Mouse (Mus musculus) kidney, embryonic 15.5 days (tissue): ENCODE results near the gene Unc93a. TPM values are rescaled to one million over a fixed set of nuclear protein-coding genes. Genes with fewer than 3 reads are reported as not detected.
"Not testable (repeated sequence)": the region's sequence is repeated elsewhere in the genome, so short reads cannot be mapped to it uniquely, and the experiment has no call there.

Experiments
- ATAC-seq: fragments of 200-750 bp; cut with Nextera tagmentation; replicated peaks from 2 replicates; pipeline ENCODE4 v1.8.0; 2017; ENCODE audit warnings: moderate TSS enrichment; ENCODE audit not compliant: low FRiP score
- H3K27ac ChIP-seq: fragments of 300-500 bp; sonication (generic); 2 replicates; pipeline ENCODE4 v1.5.1; 2015; ENCODE audit warnings: mild to moderate bottlenecking, inconsistent platforms
- H3K27me3 ChIP-seq: fragments of 300-500 bp; sonication (generic); 2 replicates; pipeline ENCODE4 v1.6.1; 2015; ENCODE audit warnings: inconsistent platforms
- H3K36me3 ChIP-seq: fragments of 300-500 bp; sonication (generic); 2 replicates; pipeline ENCODE4 v1.6.1; 2015; ENCODE audit warnings: inconsistent platforms
- H3K4me1 ChIP-seq: fragments of 300-500 bp; sonication (generic); 2 replicates; pipeline ENCODE4 v1.6.1; 2015; ENCODE audit warnings: inconsistent platforms
- H3K4me2 ChIP-seq: fragments of 300-500 bp; sonication (generic); 2 replicates; pipeline ENCODE4 v1.6.1; 2015; ENCODE audit warnings: moderate library complexity, mild to moderate bottlenecking, inconsistent platforms
- H3K4me3 ChIP-seq: fragments of 300-500 bp; sonication (generic); replicated peaks from 2 replicates; pipeline ENCODE4 v1.5.1; 2015; ENCODE audit warnings: mild to moderate bottlenecking, inconsistent platforms
- H3K9ac ChIP-seq: fragments of 300-500 bp; sonication (generic); 2 replicates; pipeline ENCODE4 v1.6.1; 2015; ENCODE audit warnings: mild to moderate bottlenecking, inconsistent platforms
- H3K9me3 ChIP-seq: fragments of 300-500 bp; sonication (generic); replicated peaks from 2 replicates; pipeline ENCODE4 v1.6.1; 2016; ENCODE audit warnings: inconsistent platforms
- WGBS: fragments of 180-500 bp; shearing (Covaris S2); methylation state at CpG from one replicate; pipeline ENCODE4 v1.1.7; 2015; ENCODE audit warnings: mixed read lengths; 5-methylcytosine and 5-hydroxymethylcytosine counted together
- polyA plus RNA-seq: library from polyadenylated mRNA; unstranded; fragments of >200 nt; fragmentation: Nextera tagmentation; extraction: Ambion mirVana; gene quantifications from 2 replicates; pipeline ENCODE4 v1.2.1, GENCODE M21; 2015

The Unc93a gene
- polyA plus RNA-seq, 1 experiment from 2014 or later = not detected

DNA sequence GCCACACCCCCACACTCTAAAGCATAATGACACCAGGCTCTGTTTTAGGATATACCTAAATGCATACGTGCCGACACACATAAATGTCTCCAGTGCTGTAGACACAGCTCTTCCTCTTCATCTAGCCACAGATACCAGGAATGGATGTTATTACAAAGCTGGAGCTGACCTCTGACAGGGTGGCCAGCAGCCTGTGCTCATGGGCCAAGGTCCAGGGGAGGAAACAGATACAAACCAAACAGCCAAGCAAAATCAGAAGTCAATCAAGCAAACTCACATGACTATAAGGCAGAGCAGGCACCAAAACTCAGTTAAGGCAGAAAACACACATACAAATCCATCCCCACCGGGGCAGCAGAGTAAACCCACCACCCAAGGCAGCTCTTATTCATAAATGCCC is 2.3 kb downstream of the Unc93a start:
- H3K36me3 ChIP-seq, H3K27ac ChIP-seq, H3K4me1 ChIP-seq, H3K27me3 ChIP-seq, H3K9me3 ChIP-seq, H3K4me3 ChIP-seq, H3K4me2 ChIP-seq, H3K9ac ChIP-seq: not testable (repeated sequence)
- 0 out of 2 replicates have a peak, but pooled peaks have one; percentile 20 for ATAC-seq
- no CpG with 5 or more reads among the region's 3 CpGs for WGBS

DNA sequence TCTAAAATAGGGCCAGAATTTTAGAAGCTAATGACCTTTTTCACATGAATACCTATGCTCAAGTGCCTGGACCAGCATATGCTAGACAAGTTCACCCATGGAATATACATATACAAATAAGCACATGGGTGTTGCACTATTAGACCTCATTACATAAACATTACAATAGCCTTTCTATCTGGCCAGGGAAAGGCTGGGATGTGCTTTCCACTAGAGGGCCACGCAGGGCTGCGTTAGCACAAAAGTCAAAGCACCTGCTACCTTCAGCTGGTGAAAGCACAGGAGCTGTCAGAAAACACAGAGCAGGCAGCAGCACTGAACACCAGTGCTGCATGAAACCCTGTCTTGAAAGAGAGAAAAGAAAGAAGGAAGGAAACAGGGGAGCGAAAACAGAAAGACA is 7.4 kb downstream of the Unc93a start:
- H3K4me3 ChIP-seq, H3K4me1 ChIP-seq, H3K9me3 ChIP-seq, H3K4me2 ChIP-seq, H3K36me3 ChIP-seq, H3K27me3 ChIP-seq, H3K27ac ChIP-seq, H3K9ac ChIP-seq, ATAC-seq: not testable (repeated sequence)
- WGBS = 42% methylated on average over 2 of the region's 3 CpGs

DNA sequence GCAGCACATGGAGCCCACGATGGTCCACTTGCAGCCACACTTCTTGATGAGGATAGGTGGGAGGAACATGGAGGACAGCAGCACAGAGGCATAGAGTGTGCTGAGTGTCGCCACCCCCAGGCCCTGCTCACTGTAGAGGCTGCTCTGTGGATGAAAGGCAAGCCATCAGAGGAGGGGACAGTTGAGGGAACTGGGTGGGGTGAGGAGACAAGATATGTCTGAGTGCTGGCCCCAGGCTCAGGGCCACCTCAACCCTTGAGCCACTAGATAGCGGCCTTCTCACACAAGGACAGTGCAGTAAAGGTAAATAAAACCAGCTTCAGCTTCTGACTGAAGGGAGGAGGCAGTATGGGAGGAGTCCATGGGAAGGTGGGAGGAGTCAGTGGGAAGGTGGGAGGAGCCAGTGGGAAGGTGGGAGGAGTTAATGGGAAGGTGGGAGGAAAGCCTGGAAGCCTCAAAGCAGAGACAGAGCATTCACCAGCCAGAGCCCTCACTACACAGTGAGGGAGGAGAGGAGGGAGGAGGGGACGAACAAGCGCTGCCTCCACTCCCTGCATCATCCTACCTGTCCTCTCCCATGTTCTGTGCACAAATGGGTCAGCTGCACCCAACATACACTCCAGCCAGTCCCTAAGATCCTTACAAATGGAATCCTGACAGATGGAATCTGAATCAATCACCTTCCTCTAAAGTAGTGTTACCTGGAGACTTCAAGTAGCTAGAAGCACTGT is 8.1 kb downstream of the Unc93a start:
- H3K27me3 ChIP-seq, H3K9me3 ChIP-seq, H3K4me1 ChIP-seq, H3K27ac ChIP-seq, H3K4me3 ChIP-seq, H3K4me2 ChIP-seq, H3K9ac ChIP-seq, H3K36me3 ChIP-seq: not testable (repeated sequence)
- whole genome bisulfite sequencing = 94% methylated on average over 2 of the region's 5 CpGs
- peak; percentile 13; the same call in 1 of the 2 replicates for ATAC-seq

DNA sequence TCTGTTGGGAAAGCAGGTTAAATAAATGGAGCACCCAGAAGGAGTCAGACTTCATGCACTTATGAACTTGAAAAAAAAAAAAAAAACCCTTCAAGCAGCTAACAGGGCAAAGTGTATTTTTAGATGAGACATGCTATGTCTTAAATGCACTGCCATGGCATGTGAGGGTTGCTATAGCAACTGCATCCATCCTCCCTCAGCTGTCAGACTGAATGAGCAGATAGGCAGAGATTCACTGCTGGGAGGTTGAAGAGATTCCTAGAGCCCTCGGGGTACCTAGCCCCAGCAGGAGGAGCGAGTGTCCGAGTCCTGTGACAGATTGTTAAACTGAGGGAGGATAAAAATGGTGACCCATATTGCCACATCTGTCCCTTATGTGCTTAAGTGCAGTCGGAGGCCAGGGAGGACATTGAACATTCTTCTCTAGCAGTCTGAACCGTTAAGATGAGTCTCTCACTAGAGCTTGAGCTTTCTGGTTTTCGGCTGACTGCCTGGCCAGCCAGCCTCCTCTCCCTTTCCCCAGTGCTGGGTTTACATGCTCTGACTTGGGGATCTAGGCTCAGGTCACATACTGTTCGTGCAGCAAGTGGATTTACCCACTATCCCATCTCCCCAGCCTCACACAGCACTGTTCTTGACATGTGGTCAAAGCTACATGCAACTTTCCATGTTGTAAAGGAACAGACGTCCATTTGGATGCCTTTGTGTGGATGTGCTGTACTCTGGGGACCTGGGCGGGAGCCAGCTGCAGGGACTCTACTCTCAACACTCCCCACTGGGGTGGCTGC is 18.9 kb downstream of the Unc93a start:
- H3K27ac ChIP-seq, H3K9ac ChIP-seq, H3K4me1 ChIP-seq, H3K36me3 ChIP-seq, H3K4me2 ChIP-seq, H3K4me3 ChIP-seq, H3K9me3 ChIP-seq, ATAC-seq, H3K27me3 ChIP-seq: not testable (repeated sequence)
- WGBS = 70% methylated on average over 3 of the region's 9 CpGs

DNA sequence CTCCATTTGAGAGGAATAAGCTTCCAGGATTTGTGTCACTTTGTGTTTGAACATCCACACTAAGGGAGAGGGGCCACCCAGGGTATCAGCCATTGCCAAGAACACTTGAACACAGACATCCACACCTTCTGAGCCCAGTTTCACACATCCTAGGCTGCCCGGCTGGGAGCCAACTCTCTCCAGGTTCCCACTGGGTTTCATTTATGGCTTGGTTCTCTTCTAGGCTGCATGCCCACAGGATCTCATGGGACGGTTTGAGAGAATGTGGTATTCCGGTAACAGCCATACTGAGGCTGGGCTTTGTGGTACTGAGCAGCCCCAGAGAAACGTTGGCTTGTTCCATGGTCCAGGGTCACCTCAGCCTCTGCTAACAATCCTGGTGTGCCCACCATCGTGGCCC is 25.0 kb downstream of the Unc93a start:
- not testable (repeated sequence) for H3K27me3 ChIP-seq, H3K9ac ChIP-seq, H3K36me3 ChIP-seq, H3K27ac ChIP-seq, H3K4me2 ChIP-seq, H3K4me1 ChIP-seq, ATAC-seq, H3K4me3 ChIP-seq, H3K9me3 ChIP-seq
- WGBS = 83% methylated on average over 5 of the region's 5 CpGs

DNA sequence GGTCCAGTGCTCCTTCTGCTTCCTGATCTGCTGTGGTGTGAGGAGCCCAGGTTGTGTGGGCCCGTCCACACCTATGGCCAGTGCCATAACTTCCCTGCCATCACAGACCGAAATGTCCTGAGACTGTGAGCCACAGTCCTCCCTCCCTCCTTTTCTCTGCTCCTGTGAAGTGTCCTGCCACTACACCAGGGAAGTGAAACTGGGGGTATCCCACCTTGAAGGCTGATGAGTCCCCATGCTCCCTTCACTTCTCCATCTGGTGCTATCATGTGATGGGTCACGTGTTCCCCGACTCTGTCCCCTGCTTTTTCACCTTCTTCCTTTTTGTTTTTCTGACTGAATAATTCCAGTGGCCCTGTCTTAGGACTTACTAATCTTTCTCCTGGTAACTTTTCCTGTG is 38.6 kb downstream of the Unc93a start:
- not testable (repeated sequence) for H3K9me3 ChIP-seq, ATAC-seq, H3K27me3 ChIP-seq, H3K4me1 ChIP-seq, H3K4me2 ChIP-seq, H3K27ac ChIP-seq, H3K36me3 ChIP-seq, H3K9ac ChIP-seq, H3K4me3 ChIP-seq
- WGBS = 87% methylated on average over 3 of the region's 4 CpGs

DNA sequence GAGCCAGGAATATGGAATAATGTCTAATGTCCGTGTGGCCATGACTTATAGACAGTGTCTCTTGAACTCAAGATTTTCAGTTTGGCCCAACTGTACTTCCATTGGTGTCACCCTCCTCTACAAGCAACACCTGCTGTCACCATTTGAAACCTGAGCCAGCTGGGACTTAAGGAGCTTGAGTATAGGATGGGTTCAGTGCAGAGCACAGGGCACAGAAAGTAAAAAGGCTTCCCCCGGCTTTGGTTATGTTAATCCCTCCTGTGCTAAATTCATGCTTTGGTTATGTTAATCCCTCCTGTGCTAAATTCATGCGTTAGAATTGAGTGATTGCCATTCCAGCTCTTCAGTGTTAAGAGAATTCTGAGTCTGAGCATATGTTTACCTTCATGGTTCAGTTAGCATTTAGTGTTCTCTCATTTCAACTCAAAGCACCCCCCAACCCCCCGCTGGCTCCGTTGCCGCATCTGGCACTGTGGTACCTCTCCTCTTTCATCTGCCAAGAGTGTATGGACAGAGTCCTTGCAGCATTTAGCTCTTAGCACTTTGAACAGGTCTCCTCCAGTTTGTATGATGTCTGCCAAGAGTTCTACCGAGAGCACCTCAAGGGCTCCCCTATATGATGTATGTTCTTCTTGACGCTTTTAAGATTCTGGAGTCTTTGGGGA is 39.4 kb downstream of the Unc93a start:
- not testable (repeated sequence) for H3K4me2 ChIP-seq, H3K9me3 ChIP-seq, H3K27me3 ChIP-seq, H3K9ac ChIP-seq, H3K36me3 ChIP-seq, H3K27ac ChIP-seq, H3K4me3 ChIP-seq, H3K4me1 ChIP-seq
- WGBS = 54% methylated on average over 8 of the region's 8 CpGs
- 0 out of 2 replicates have a peak, but pooled peaks have one; percentile 58 for ATAC-seq

DNA sequence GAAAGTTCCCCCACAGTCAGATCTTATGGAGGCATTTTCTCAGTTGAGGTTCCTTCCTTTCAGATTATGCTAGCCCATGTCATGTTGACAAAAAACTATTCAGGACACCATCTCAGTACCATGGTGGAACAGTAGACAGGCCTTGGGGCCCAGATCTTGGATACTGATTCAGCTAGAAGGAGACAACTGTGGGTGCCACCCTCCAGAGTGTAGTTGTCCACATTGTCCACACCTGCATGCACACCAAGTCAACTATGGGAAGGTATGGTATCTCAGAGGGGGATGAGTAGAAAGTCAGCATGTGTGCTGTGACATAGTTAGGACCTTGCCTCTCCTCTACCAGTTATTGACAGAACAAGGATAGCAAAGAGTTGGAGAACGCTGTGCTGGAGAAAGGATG is 40.1 kb downstream of the Unc93a start:
- H3K36me3 ChIP-seq, ATAC-seq, H3K4me1 ChIP-seq, H3K9me3 ChIP-seq, H3K27me3 ChIP-seq, H3K4me3 ChIP-seq, H3K9ac ChIP-seq, H3K4me2 ChIP-seq, H3K27ac ChIP-seq: not testable (repeated sequence)
- 78% methylated on average over 1 of the region's 1 CpGs for WGBS

DNA sequence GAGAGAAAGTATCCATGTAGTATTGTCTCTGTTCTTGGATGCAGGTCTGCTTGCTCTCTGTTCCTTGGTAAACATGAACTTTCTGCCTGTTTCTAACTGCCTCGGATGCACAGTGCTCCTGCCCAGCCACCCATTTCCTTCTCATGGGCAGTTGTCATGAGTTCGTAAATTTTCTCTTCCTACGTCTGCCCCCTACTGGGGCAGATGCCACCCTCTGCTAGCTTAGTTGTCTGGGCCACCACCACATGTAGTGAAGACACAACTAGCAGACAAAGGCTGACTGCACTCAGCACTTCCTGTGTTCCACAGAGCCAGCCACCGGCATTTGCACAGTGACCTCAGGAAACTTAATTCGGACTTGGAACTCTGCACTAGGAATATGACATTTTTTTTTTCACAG is 62.4 kb downstream of the Unc93a start:
- not testable (repeated sequence) for H3K4me1 ChIP-seq, H3K36me3 ChIP-seq, ATAC-seq, H3K9ac ChIP-seq, H3K4me3 ChIP-seq, H3K4me2 ChIP-seq, H3K27ac ChIP-seq, H3K27me3 ChIP-seq, H3K9me3 ChIP-seq
- WGBS = 58% methylated on average over 4 of the region's 5 CpGs

DNA sequence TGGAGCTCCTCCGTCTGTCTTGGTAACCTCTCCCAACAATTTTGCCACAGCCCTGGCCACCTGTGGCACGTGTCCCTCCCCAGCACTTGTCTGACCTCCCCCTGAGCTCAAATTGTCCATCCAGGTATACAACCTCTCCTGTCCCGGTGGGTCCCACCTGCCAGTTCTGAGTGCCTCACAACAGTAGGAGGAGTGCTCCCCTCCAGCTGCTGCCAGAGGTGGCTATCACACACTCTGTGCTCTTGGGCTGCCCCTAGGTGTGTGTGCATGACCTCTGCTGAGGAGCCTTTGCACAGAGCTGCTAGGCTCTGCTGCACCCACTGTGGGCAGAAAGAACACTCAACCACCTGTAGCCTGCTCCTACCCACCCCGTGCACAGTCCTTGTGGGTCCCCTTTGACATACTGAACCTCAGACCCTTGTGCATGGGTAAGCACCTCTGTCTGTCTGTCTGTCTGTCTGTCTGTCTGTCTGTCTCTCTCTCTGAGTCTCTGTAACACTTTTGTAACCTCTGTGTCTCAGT is 63.7 kb downstream of the Unc93a start:
- not testable (repeated sequence) for H3K36me3 ChIP-seq, H3K9ac ChIP-seq, H3K4me2 ChIP-seq, ATAC-seq, H3K4me1 ChIP-seq, H3K27ac ChIP-seq, H3K9me3 ChIP-seq, H3K4me3 ChIP-seq, H3K27me3 ChIP-seq
- WGBS = 80% methylated on average over 1 of the region's 4 CpGs

DNA sequence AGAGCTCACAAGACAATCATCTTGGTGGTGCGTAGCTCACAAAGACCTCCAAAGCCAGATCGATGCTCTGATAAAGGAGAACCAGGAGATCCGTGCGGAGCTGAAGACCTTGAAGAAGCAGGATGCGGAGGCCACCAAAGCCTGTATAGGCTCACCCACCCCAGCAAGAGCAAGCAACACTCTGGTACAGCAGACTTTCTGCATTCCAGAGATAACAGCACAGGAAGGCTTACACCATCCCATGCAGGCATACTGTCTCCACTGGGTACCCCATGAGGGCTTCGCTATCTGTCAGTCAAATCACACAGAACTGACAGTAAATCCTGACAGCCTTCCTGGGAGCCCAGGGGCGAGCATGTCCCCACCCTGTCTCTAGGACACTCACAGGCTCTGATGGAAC is 68.7 kb downstream of the Unc93a start:
- H3K4me3 ChIP-seq, ATAC-seq, H3K4me1 ChIP-seq, H3K9me3 ChIP-seq, H3K27me3 ChIP-seq, H3K4me2 ChIP-seq, H3K27ac ChIP-seq, H3K9ac ChIP-seq, H3K36me3 ChIP-seq: not testable (repeated sequence)
- 84% methylated on average over 6 of the region's 7 CpGs for WGBS

DNA sequence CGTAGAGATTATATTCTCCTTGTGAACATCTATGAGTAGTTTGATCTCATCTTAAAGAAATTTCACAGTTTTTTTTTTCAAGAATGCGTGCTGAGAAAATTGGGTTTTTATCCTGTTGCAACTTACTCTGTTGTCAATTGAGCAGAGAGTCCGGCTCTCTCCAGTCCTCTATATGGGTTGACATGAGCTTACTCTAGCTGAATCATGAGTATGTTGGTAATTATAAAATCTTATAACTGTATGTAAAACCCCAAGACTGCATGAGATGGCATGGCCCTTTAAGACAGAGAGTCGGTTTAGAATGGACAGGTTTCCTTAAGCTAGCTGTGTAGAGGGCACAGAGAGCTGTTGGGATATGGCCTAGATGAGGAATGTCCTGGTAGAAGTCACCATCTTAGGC is 70.8 kb downstream of the Unc93a start, which contains the start of gene Tcp10b:
Gene Tcp10b, plus strand, starts transcription at position 301 of the 400 bp plus-strand sequence.
- H3K4me3 ChIP-seq, H3K27ac ChIP-seq, H3K9me3 ChIP-seq, H3K27me3 ChIP-seq, H3K4me2 ChIP-seq, H3K9ac ChIP-seq, H3K36me3 ChIP-seq, H3K4me1 ChIP-seq, ATAC-seq: not testable (repeated sequence)
- WGBS = 95% methylated on average over 4 of the region's 4 CpGs
